Mouse (Mus musculus): ENCODE data around the gene Gjc1.

DNA sequence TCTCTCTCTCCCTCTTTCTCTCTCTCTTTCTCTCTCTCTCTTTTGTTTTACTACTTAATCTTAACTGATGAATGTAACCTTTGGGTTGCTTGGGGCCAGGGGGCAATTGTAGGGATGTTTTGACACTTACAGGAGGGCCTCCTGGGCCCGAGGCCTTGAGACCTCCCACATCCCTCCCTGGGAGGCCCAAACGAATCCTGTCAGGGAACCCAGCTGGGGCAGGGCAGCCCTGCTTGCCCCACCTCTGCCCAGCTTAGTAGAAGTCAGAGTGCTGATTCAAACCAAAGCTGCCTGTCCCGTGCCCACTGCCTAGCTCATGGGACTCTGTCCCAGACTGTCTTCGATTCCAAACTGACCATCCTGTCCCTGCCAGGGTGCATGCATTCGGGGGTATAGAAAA lies 40.9 kb downstream of the Gjc1 start:
- TF ChIP-seq CTCF (IDR thresholded peaks at IDR 0.05; ENCODE audit: low read depth, low read length) (no peak), GATA1 (IDR thresholded peaks at IDR 0.05; ENCODE audit: borderline replicate concordance, low read length) (no peak), POLR2AphosphoS5 (IDR thresholded peaks at IDR 0.05; ENCODE audit: insufficient replicate concordance, low read depth, low read length) (no peak), TAL1 (conservative IDR thresholded peaks at IDR 0.05; ENCODE audit: low read depth, low read length) (no peak), GATA2 (IDR thresholded peaks at IDR 0.05; ENCODE audit: borderline replicate concordance, low read depth, low read length) (no peak)

All from G1E (cell line).